Mouse (Mus musculus) MEL (cell line): ENCODE data around the gene Tspan8. TPM values are rescaled to one million over a fixed set of nuclear protein-coding genes. Genes with fewer than 3 reads are reported as not detected.

Experiments
- DNase-seq: peaks from one replicate; pipeline ENCODE4 v3.0.0; 2011; ENCODE audit warnings: low read depth, low spot score
- H3K27ac ChIP-seq: 2 replicates; pipeline ENCODE4 v1.5.1; 2012; ENCODE audit warnings: low read depth, mild to moderate bottlenecking, control low read depth, low read length, moderate library complexity; ENCODE audit not compliant: control insufficient read depth
- H3K27me3 ChIP-seq, 2 experiments: fragments of 150-350 bp in 1 of 2; sonication (generic) in 1 of 2; 2 replicates each; pipeline ENCODE4 v1.6.1; 2012; ENCODE audit warnings: low read length in 2 of 2, mild to moderate bottlenecking in 2 of 2, improper control_type of control experiment in 1 of 2, moderate library complexity in 1 of 2; ENCODE audit not compliant: insufficient read depth in 2 of 2, control insufficient read depth in 1 of 2
- H3K36me3 ChIP-seq, 2 experiments: 2 replicates each; pipeline ENCODE4 v1.6.1; 2012 to 2014; ENCODE audit warnings: low read length in 2 of 2, improper control_type of control experiment in 1 of 2, inconsistent platforms in 1 of 2, mild to moderate bottlenecking in 1 of 2; ENCODE audit not compliant: insufficient read depth in 2 of 2, control insufficient read depth in 1 of 2
- H3K4me1 ChIP-seq, 2 experiments: fragments of 150-350 bp in 1 of 2; sonication (generic) in 1 of 2; 2 replicates each; pipeline ENCODE4 v1.6.1; 2012; ENCODE audit warnings: low read length in 2 of 2, improper control_type of control experiment in 1 of 2, mild to moderate bottlenecking in 1 of 2; ENCODE audit not compliant: insufficient read depth in 2 of 2, control insufficient read depth in 1 of 2
- H3K4me3 ChIP-seq, 2 experiments: fragments of 150-350 bp in 1 of 2; sonication (generic) in 1 of 2; 2 replicates each; pipeline ENCODE4 v1.5.1; 2012; ENCODE audit warnings: low read depth in 2 of 2, low read length in 2 of 2, mild to moderate bottlenecking in 2 of 2, moderate library complexity in 2 of 2, control low read depth in 1 of 2, improper control_type of control experiment in 1 of 2; ENCODE audit not compliant: control insufficient read depth in 1 of 2, insufficient read depth in 1 of 2
- H3K79me2 ChIP-seq: 2 replicates; pipeline ENCODE4 v1.6.1; 2012; ENCODE audit warnings: mild to moderate bottlenecking, low read length, moderate library complexity; ENCODE audit not compliant: control insufficient read depth, poor library complexity, insufficient read depth
- H3K9ac ChIP-seq: 2 replicates; pipeline ENCODE4 v1.6.1; 2012; ENCODE audit warnings: low read depth, mild to moderate bottlenecking, control low read depth, low read length, moderate library complexity; ENCODE audit not compliant: control insufficient read depth, poor library complexity, severe bottlenecking
- H3K9me3 ChIP-seq: fragments of 150-350 bp; sonication (generic); replicated peaks from 2 replicates; pipeline ENCODE4 v1.6.1; 2012; ENCODE audit warnings: mild to moderate bottlenecking, low read length, improper control_type of control experiment, moderate library complexity; ENCODE audit not compliant: insufficient read depth
- CHD1 ChIP-seq: IDR thresholded peaks from 2 replicates; pipeline ENCODE4 v1.6.1; 2012; ENCODE audit warnings: low read depth, mild to moderate bottlenecking, inconsistent platforms, low read length, improper control_type of control experiment
- CHD2 ChIP-seq: IDR thresholded peaks from 2 replicates; pipeline ENCODE4 v1.6.1; 2011; ENCODE audit warnings: low read length, improper control_type of control experiment
- E2F4 ChIP-seq: IDR thresholded peaks from 2 replicates; pipeline ENCODE4 v1.6.1; 2011; ENCODE audit warnings: low read depth, low read length, improper control_type of control experiment, borderline replicate concordance
- ETS1 ChIP-seq: IDR thresholded peaks from 2 replicates; pipeline ENCODE4 v1.6.1; 2012; ENCODE audit warnings: low read depth, mild to moderate bottlenecking, inconsistent platforms, low read length, improper control_type of control experiment, moderate library complexity
- GABPA ChIP-seq: IDR thresholded peaks from 2 replicates; pipeline ENCODE4 v1.6.1; 2012; ENCODE audit warnings: low read depth, mild to moderate bottlenecking, inconsistent platforms, low read length, improper control_type of control experiment, moderate library complexity
- GATA1 ChIP-seq: IDR thresholded peaks from 2 replicates; pipeline ENCODE4 v1.6.1; 2011; ENCODE audit warnings: low read depth, low read length, improper control_type of control experiment
- HCFC1 ChIP-seq: IDR thresholded peaks from 2 replicates; pipeline ENCODE4 v1.6.1; 2012; ENCODE audit warnings: low read depth, mild to moderate bottlenecking, inconsistent platforms, low read length, improper control_type of control experiment, moderate library complexity
- JUND ChIP-seq: IDR thresholded peaks from 2 replicates; pipeline ENCODE4 v1.6.1; 2011; ENCODE audit warnings: low read depth, mild to moderate bottlenecking, improper control_type of control experiment, low read length
- MAX ChIP-seq: IDR thresholded peaks from 2 replicates; pipeline ENCODE4 v1.6.1; 2011; ENCODE audit warnings: low read length, improper control_type of control experiment
- MAZ ChIP-seq: IDR thresholded peaks from 2 replicates; pipeline ENCODE4 v1.6.1; 2012; ENCODE audit warnings: low read depth, mild to moderate bottlenecking, inconsistent platforms, low read length, improper control_type of control experiment
- MXI1 ChIP-seq: IDR thresholded peaks from 2 replicates; pipeline ENCODE4 v1.6.1; 2011; ENCODE audit warnings: mild to moderate bottlenecking, low read depth, low read length, improper control_type of control experiment
- MYC ChIP-seq: IDR thresholded peaks from 2 replicates; pipeline ENCODE4 v1.6.1; 2011; ENCODE audit warnings: low read depth, mild to moderate bottlenecking, low read length, improper control_type of control experiment, moderate library complexity
- NELFE ChIP-seq: IDR thresholded peaks from 2 replicates; pipeline ENCODE4 v1.6.1; 2011; ENCODE audit warnings: low read depth, low read length, improper control_type of control experiment
- NRF1 ChIP-seq: IDR thresholded peaks from 2 replicates; pipeline ENCODE4 v1.6.1; 2014; ENCODE audit warnings: low read depth, mild to moderate bottlenecking, inconsistent platforms, low read length, improper control_type of control experiment, moderate library complexity; ENCODE audit not compliant: poor library complexity, insufficient read depth, severe bottlenecking
- POLR2A ChIP-seq, 2 experiments: IDR thresholded peaks; 2 replicates each; pipeline ENCODE4 v1.6.1; 2011 to 2012; ENCODE audit warnings: low read length in 2 of 2, mild to moderate bottlenecking in 2 of 2, control low read depth in 1 of 2, improper control_type of control experiment in 1 of 2, low read depth in 1 of 2, moderate library complexity in 1 of 2; ENCODE audit not compliant: control insufficient read depth in 1 of 2, insufficient read depth in 1 of 2, poor library complexity in 1 of 2
- POLR2AphosphoS5 ChIP-seq: IDR thresholded peaks from 2 replicates; pipeline ENCODE4 v1.6.1; 2012; ENCODE audit warnings: low read depth, borderline replicate concordance, mild to moderate bottlenecking, inconsistent platforms, low read length, moderate library complexity, mixed read lengths
- SIN3A ChIP-seq: IDR thresholded peaks from 2 replicates; pipeline ENCODE4 v1.6.1; 2012; ENCODE audit warnings: low read length, improper control_type of control experiment, inconsistent platforms
- SMC3 ChIP-seq: IDR thresholded peaks from 2 replicates; pipeline ENCODE4 v1.6.1; 2011; ENCODE audit warnings: low read depth, low read length, improper control_type of control experiment
- TAL1 ChIP-seq: IDR thresholded peaks from 2 replicates; pipeline ENCODE4 v1.6.1; 2012; ENCODE audit warnings: mild to moderate bottlenecking, inconsistent platforms, low read length, moderate library complexity, mixed read lengths
- TBP ChIP-seq: IDR thresholded peaks from 2 replicates; pipeline ENCODE4 v1.8.0; 2011; ENCODE audit warnings: low read depth, low read length, improper control_type of control experiment
- TCF12 ChIP-seq: IDR thresholded peaks from 2 replicates; pipeline ENCODE4 v1.6.1; 2014; ENCODE audit warnings: low read depth, mild to moderate bottlenecking, inconsistent platforms, low read length, improper control_type of control experiment, moderate library complexity
- UBTF ChIP-seq: IDR thresholded peaks from 2 replicates; pipeline ENCODE4 v1.6.1; 2012; ENCODE audit warnings: low read depth, mild to moderate bottlenecking, inconsistent platforms, low read length, improper control_type of control experiment, moderate library complexity, borderline replicate concordance; ENCODE audit not compliant: insufficient read depth
- USF1 ChIP-seq: IDR thresholded peaks from 2 replicates; pipeline ENCODE4 v1.6.1; 2014; ENCODE audit warnings: low read depth, mild to moderate bottlenecking, inconsistent platforms, low read length, improper control_type of control experiment, moderate library complexity
- USF2 ChIP-seq, 2 experiments: IDR thresholded peaks; 2 replicates each; pipeline ENCODE4 v1.6.1; 2011 to 2012; ENCODE audit warnings: improper control_type of control experiment in 2 of 2, low read length in 2 of 2, borderline replicate concordance in 1 of 2, inconsistent platforms in 1 of 2, low read depth in 1 of 2, mild to moderate bottlenecking in 1 of 2; ENCODE audit not compliant: insufficient read depth in 1 of 2
- ZC3H11A ChIP-seq: IDR thresholded peaks from 2 replicates; pipeline ENCODE4 v1.6.1; 2012; ENCODE audit warnings: low read depth, mild to moderate bottlenecking, inconsistent platforms, low read length, improper control_type of control experiment
- ZKSCAN1 ChIP-seq: IDR thresholded peaks from 2 replicates; pipeline ENCODE4 v1.6.1; 2012; ENCODE audit warnings: low read depth, mild to moderate bottlenecking, inconsistent platforms, low read length, improper control_type of control experiment, moderate library complexity
- ZNF384 ChIP-seq: IDR thresholded peaks from 2 replicates; pipeline ENCODE4 v1.6.1; 2012; ENCODE audit warnings: low read depth, mild to moderate bottlenecking, inconsistent platforms, low read length, improper control_type of control experiment
- polyA plus RNA-seq, 2 experiments: library from polyadenylated mRNA; stranded (reverse) in 1 of 2; unstranded in 1 of 2; fragments of >175 nt in 1 of 2; fragments of >200 nt in 1 of 2; gene quantifications; 2 replicates each; pipeline versions ENCODE4 v1.2.1 to v1.2.4; 2012; ENCODE audit warnings: low replicate concordance in 2 of 2, low read depth in 1 of 2; ENCODE audit not compliant: insufficient read length in 2 of 2, insufficient read depth in 1 of 2, missing spikeins in 1 of 2
- total RNA-seq: library from RNA; depleted of rRNA; stranded (reverse); fragments of 300-350 nt; gene quantifications from 2 replicates; pipeline ENCODE4 v1.2.3, GENCODE M21; 2012

The Tspan8 gene
- total and polyA plus RNA-seq, 3 experiments: 6.4 to 16.9 TPM; not detected in 1

DNA sequence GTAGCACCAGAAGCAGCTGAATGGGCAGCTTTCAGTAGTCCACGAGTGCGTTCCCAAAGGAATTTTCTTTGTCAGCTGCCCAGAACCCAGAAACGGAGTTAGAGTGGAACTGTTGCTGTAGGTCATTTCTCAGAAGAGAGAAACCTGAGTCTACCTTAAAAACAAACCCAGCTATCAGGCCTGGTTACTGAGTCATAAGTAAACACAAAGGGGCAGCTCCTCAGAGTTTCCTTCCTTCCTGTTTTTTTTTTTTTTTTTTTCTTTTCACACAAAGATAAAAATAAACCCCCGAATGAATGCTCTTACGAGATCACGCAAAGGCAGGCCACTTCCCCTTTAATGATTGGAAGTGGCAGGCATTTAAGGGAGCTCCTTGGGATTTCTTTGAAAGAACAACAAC is at the start of gene Tspan8 (continued):
- TF ChIP-seq USF2 (IDR thresholded peaks at IDR 0.05; ENCODE audit: borderline replicate concordance in 1 of 2, insufficient read depth in 1 of 2, low read depth in 1 of 2, low read length in 2 of 2): no peak
- no peak for TF ChIP-seq ZC3H11A

DNA sequence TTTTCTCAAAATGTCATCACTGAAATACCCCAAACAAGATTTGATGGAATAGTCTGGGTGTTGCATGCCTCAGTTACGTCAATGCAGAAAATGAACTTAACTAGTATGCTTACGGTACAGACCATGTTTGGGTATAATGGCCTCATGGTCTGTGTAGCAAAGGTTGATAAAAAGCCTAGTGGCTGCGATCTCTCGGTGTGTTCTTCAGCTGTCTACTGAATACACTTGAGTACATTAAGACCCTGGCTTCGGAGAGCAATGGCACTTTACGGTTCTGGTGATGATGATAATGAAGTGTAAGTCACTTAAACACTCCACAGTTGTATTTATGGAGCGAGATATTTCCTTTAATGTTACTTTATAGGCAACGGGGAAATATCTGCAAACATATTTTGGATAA is 46.6 kb upstream of the Tspan8 start:
- no peaks in the 10 kb centered on the region for H3K36me3 ChIP-seq
- no peak overlapping the region for H3K27ac ChIP-seq
- H3K9ac ChIP-seq: no peak overlapping the region
- no peaks in the 10 kb centered on the region for H3K9me3 ChIP-seq
- DNase-seq: no peak
- H3K4me3 ChIP-seq: no peak overlapping the region
- no peaks in the 10 kb centered on the region for H3K4me1 ChIP-seq
- no peak for TF ChIP-seq SIN3A
- TF ChIP-seq MAX: no peak
- TF ChIP-seq ETS1: no peak
- TF ChIP-seq GATA1: no peak
- TF ChIP-seq JUND: no peak
- TF ChIP-seq MYC: no peak
- TF ChIP-seq SMC3: no peak
- no peak for TF ChIP-seq USF2 (IDR thresholded peaks at IDR 0.05; ENCODE audit: borderline replicate concordance in 1 of 2, insufficient read depth in 1 of 2, low read depth in 1 of 2, low read length in 2 of 2)
- no peak for TF ChIP-seq NELFE
- no peak for TF ChIP-seq NRF1
- no peak for TF ChIP-seq ZKSCAN1
- no peak for TF ChIP-seq TCF12
- no peak for TF ChIP-seq CHD2
- TF ChIP-seq TAL1: no peak
- TF ChIP-seq CHD1: no peak
- no peaks in the 10 kb centered on the region for H3K27me3 ChIP-seq
- no peaks in the 10 kb centered on the region for H3K79me2 ChIP-seq

- no peak overlapping the region for H3K4me3 ChIP-seq
- DNase-seq: no peak
- no peaks in the 10 kb centered on the region for H3K9me3 ChIP-seq
- H3K79me2 ChIP-seq: no peaks in the 10 kb centered on the region
- no peak overlapping the region for H3K27ac ChIP-seq
- no peaks in the 10 kb centered on the region for H3K4me1 ChIP-seq
- no peak overlapping the region for H3K9ac ChIP-seq
- H3K36me3 ChIP-seq: 0 out of 4 replicates have a peak, but pooled peaks cover 0 to 2% of the 10 kb centered on the region in 2 experiments
- no peak for TF ChIP-seq TBP
- TF ChIP-seq ZC3H11A: no peak
- TF ChIP-seq MAZ: no peak
- no peak for TF ChIP-seq ZKSCAN1
- no peak for TF ChIP-seq CHD1
- no peak for TF ChIP-seq POLR2A (IDR thresholded peaks at IDR 0.05; ENCODE audit: control insufficient read depth in 1 of 2, insufficient read depth in 1 of 2, low read depth in 1 of 2, low read length in 2 of 2, poor library complexity in 1 of 2)
- no peak for TF ChIP-seq UBTF
- no peak for TF ChIP-seq POLR2AphosphoS5
- no peak for TF ChIP-seq HCFC1
- no peak for TF ChIP-seq JUND
- TF ChIP-seq MXI1: no peak
- no peak for TF ChIP-seq GABPA
- no peak for TF ChIP-seq MYC
- TF ChIP-seq TAL1: no peak
- TF ChIP-seq E2F4: no peak
- no peak for TF ChIP-seq GATA1
- no peak for TF ChIP-seq ZNF384
- no peak for TF ChIP-seq USF1
- TF ChIP-seq MAX: no peak
- no peaks in the 10 kb centered on the region for H3K27me3 ChIP-seq
Measured at GRCm38 (mm10) chr10:115774451-115774850, 42.2 kb upstream of the Tspan8 start.
